Mouse (Mus musculus) cerebellum, adult 11 months (tissue): ENCODE results near the gene Kif28.
A peak's percentile ranks its signal among the peaks of the same experiment; 100 is the strongest.
"Not testable (repeated sequence)": the region's sequence is repeated elsewhere in the genome, so short reads cannot be mapped to it uniquely, and the experiment has no call there.

ENCODE experiments used
- DNase-seq: peaks from one replicate; pipeline ENCODE4 v3.0.0; 2022

Kif28 gene

DNA sequence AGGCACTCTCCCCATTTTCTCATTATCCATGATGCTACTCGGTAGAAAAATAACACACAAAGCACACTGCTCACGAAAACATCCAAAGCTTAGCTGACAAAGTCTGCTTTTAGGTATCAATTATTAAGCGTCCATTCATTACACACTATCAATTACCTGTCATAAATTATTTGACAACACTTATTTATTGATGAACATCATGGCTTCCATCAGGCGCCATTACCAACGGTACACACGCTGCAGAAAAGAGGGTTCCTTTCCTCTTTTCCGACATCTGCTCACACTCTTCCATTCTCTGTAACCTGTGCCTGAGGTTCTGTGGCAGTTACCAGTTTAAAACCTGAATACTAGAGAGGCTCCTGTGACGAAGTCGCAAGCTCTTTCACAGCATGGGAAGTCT, at the start of gene Kif28:
Gene Kif28, minus strand, starts transcription at position 101 of the 400 bp plus-strand sequence.
- DNase-seq = no peak

DNA sequence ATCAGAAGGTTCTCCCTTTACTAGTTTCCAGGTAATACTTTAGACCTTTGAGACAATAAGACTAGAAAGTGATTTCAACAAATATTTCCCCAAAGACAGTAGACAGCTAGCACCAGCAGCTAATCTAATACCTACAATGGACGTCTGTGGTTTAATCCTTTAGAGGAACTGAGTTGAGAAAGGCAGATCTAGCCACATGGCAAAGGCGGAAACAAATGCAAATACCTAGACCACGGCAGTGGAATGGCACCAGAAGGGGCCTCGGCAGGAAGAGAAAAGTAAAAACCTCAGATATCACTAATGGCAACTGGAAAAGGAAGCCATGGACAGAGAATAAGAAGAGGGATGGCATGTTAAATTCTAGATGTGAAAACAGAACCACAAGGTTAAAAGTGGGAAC, 42.2 kb upstream of the Kif28 start:
- no peak for DNase-seq

DNA sequence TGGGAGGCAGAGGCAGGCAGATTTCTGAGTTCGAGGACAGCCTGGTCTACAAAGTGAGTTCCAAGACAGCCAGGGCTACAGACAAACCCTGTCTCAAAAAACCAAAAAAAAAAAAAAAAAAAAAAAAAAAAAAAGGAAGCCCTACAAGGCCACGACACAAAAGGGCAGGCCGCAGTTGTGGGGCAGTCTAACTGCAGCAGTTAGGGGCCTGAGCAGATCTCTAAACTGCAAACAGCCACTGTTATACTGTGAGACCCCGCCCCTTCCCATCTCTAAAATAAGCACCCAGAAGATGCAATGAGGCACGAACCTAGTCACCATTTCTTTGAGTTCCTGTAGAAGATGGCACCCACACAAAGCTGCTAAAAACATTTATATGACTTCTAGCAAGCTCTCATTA, 40.4 kb upstream of the Kif28 start:
- no peak for DNase-seq

DNA sequence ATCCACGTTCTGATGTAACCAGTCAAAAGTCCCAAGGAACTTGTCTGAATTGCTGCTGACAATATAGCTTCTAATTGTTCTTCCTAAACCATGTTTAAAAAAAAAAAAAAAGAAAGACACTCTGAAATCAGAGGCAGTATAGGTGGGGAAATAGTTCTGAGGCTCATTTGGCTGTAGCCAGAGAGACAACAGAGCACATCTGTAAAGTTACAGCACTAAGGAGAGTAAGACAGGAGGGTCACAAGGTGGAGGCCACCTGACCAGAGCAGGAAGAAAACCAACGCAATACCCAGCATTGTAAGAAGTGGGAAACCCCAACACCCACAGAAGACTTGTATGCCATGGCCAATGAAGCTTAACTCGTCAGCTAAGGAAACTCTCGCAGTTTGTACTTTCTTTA, 39.0 kb upstream of the Kif28 start:
- no peak for DNase-seq

DNA sequence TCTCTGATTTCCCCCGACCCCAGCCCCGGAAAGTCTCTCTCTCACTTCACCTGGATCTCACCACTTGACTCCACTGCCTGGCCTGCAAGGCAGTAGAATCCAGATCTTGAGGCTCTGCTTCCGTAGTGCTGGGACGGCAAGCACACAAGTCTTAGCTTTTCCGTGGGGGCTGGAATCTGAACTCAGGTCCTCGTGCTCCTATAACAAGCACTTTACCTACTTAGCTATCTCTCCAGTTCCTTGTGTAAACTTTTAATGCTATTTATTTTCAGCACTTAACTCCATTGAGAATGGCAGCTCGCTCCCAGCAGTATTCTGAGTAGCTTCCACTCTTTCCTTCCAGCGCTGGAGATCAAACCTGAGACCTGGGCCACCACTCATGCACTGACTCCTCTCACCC, 31.8 kb upstream of the Kif28 start:
- no peak for DNase-seq

DNA sequence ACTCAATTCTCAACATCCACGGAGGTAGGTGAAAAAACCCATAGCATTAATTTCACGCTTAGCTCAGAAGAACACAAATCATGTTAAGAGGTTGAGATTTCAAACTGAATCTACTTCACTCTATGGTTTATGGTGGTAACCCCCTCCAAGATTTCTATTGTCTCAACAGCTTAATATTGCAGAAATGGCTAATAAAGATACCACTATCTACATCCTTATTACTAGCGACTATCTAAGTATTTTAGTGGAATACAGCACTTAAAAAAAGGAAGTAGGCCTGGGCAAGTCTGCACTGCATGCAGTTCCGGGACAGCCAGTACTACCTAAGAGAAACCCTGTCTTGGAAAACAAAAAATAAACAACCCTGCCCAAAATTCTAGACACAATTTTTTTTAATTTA, 15.5 kb upstream of the Kif28 start:
- DNase-seq = no peak

DNA sequence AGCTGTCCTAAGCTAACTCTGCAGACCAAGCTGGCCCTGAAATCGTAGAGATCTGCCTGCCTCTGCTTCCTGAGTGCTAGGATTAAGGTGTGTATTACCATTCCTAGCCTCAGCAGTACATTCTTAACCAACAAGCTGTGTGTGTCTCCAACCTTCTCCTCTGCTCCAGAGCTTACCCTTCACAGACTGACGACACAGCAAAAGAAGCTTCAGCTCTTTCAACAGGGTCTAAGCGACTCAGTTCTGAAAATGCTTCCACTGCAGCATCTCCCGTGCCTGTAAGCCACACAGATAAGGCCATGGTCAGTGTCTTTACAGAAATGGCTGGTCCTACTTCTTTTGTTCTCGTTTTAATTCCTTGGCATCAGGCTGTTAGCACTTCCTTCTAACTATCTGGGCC, 15.0 kb upstream of the Kif28 start:
- no peak for DNase-seq

DNA sequence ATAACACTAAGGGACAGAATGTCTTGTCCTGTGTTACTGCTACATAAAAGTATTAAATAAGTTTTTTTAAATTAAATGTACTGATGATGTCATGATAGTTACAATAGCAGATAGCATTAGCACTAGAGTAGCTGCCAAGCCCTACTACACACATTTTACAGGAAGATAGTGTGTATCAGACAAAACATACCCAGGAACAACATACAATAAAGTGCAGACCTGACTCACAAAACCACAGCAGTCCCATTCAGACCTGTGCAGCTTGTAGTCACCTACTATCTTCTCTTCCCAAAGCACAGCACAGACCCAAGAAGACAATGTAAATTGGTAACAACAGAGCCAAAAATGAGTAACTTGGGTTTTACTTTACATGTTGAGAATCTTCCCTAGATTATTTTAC, 11.4 kb upstream of the Kif28 start:
- DNase-seq = no peak

DNA sequence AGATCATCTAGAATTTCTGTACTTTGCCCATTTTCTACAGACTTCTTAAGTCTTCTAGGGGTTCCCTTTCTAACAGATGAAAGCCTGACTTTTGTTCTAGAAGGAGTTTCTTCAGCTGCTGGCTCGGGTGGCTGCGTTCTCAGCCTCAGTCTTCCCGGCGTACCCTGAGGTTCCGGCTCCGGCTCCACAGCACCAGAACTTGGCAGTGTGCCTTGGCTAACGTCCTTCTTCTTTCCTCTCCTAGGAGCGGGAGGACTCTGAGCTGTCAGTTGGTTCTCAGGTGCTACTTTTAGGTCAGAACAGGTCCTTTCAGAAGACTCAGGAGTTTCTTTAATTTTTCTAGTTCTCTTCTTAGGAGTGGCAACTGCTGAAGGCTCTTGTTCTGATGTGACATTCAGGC, 7.9 kb upstream of the Kif28 start:
- DNase-seq = peak; percentile 47

DNA sequence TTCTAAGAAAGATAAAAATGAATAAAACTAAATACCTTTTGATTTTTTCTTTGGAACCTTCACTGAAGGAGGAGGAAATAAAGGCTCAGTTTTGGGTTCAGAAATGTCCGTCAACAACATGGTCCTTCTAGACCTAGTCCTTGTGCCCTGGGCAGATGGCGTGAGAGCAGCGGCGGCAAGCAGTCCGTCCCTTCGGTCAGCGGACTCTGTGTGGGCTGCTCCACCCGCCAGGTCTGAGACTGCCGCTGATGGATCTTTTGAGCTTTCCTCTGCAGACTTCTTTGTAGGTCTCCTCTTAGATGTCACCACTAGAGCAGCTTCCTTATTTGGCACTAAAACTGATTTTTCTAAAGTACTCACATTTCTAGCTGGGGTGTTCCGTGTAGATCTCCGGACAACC, 7.2 kb upstream of the Kif28 start:
- DNase-seq = no peak

DNA sequence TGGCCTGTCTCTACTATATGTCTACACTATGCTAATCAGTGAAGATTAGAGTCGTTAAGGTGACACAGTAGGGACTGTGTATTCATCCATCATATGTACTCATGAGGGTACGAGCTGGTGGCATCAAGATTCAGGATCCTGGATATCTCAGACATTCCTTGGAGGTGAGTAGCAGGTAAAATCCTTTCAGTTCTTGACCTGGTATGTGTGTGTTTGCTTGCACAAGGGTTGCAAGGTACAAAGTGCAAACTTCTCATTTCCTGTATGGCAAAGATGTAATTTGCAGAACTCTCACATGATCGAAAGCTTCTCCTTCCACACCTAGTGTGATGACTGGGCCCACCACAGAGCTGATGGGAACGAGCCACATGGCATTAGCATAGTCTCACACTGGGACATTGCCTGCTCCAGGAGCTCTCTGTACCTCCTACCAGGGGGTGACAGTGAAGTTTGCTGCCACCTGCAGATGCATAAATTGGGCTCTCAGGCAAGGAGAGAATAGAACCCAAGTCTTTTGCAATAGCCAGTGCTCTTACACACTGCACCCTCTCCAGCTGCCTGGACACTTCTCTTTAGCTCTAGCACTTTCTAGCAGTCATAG, 1.4 kb downstream of the Kif28 start:
- no peak for DNase-seq

DNA sequence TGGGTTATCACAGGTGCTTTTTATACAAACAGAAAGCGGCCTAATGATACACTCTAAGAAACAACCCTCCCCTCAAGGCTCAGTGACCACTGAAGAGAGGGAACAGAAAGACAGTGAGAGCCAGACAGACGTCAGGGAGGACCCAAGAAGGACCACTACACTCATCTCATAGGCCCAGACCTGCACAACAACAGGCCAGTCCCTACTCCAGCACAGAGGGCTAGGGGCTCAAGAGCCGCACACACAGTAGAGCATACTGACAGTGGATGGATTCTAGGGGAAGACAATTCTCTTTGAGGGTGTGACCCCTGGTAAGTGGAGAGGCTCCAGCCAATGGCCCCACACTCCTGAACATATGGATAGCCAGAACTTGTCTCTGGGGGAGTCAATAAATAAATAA, 8.6 kb downstream of the Kif28 start:
- no peak for DNase-seq

DNA sequence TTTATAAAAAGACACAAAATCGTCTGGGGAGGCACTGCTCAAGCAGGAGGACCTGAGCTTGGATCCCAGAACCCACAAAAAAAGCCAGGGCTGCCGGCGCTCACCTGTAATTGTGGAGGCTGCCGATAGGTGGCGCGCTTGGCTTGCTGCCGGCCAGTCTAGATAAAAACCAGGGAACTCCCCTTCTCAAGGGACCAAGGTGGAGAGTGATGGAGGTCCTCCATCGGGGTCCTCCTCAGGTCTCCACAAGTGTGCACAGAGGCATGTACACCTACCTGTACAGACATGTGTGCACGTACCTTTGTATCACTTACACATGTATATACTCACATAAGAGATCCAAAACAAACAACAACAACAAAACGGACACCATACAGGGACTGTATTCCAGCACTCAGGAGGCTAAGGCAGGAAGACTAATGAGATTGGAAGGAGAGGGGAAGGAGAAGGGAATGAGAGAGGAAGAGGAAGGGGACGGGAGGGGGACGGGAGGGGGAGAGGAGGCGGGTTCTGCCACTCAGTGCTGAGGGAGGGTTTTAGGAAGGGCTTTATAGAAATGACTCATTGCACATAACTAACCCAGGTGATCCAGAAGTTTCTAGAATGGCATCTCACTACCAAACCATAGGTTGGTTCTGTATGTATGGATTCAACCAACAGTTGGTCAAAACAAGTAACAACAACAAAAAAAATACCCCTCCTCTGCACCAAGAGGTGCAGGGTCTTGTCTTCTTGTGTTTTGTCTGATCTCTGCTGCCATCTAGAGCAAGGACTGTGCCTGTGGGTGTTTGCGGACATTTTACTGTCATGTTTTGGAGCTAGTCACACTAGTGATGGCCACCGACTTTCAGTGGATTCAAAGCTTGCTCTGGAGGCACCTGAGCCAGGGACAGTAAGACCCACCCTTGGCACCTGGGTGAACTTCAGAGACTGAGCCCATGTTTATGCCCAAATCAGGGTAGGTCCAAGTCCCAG, 10.3 kb downstream of the Kif28 start:
- DNase-seq = peak; percentile 52

DNA sequence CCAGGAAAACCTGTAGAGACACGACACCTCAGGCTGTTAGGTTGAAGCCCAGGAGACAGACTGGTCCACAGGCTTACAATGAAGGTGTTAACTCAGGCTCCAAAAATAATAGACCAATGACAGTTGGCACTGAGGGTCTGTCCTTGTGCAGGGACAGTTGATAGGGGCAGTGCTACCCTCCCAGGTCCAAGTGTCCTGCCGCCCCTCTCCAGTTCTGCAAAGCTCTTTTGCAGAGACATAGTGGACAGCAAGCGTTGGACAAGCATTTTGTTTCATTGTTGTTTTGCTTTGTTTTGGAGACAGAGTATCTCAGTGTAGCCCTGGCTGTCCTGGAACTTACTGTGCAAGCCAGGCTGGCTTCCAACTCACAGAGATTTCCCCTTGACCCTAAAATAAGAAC, 13.7 kb downstream of the Kif28 start:
- no peak for DNase-seq

DNA sequence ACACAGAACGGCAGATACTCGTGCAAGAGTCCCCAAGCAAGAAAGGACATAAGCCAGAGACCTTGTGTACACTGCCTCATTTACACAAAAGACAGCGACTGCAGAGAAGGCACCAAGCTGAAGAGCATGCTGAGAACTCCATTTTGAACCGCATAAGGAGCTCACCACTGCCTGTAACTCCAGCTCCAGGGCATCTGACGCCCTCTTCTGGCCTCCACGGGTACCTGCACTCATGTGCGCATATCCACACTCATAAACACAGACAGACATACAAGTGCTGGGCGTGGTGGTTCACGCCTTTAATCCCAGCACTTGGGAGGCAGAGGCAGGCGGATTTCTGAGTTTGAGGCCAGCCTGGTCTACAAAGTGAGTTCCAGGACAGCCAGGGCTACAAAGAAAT, 16.4 kb downstream of the Kif28 start:
- DNase-seq = no peak

DNA sequence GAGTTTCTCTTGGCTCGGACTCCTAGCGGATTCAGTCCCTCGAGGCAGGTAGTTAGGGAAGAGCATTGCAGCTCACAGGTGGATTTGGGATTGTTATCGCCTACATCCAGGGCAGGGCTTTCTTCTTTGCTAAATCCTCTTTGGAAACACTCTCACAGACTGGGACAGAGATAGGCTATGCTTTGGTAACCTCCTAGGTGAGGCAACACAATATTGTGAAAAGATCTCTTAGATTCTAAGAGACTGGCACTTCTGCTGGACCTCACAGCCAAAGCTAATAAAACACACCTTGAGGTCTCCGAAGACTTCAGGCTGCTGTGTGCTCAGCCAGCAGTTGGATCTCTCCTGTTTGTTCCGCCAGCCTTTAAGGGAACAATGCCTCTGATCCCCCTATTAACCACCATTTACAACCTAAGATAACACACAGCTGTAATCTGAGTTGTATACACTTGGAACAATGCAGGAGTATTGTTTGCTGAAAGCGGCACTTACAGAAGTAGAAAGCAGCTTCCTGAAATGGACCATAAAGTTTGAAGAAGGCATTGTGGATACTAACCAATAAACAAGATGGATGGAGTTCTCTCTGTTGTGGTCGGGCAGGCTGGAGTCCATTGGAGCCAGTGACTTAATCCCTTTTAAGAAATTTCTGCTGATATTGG, 22.1 kb downstream of the Kif28 start:
- no peak for DNase-seq

DNA sequence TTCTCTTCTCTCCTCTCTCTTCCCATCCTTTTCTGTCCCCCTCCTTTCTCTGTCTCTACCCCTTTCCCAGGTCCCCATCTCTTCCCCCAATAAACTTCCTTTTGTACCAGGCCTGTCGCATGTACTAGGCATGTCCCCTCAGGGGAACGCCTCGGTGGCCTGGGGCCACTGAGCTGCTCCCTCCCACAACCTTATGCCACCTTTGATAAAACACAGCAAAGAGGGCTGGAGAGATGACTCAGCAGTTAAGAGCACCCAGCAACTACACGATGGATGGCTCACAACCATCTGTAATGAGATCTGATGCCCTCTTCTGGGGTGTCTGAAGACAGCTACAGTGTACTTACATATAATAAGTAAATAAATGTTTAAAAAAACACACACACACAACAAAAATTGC, 29.3 kb downstream of the Kif28 start:
- no peak for DNase-seq

DNA sequence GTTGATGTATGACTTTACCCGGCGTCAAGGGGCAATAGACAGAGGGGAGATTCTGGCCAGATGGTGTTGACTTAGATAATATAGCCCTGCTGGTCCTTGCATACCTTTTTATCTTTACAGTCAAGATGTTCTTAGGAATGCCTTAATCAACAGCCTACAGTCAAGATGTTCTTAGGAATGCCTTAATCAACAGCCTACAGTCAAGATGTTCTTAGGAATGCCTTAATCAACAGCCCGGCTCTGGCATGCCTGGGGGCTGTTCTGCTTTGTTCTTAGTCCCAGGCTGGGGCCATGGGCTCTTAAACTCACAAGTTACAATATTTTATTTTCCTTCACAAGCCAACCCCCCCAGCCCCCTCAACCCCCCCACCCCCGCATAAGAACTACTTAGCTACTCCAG, 29.8 kb downstream of the Kif28 start:
- not testable (repeated sequence) for DNase-seq

DNA sequence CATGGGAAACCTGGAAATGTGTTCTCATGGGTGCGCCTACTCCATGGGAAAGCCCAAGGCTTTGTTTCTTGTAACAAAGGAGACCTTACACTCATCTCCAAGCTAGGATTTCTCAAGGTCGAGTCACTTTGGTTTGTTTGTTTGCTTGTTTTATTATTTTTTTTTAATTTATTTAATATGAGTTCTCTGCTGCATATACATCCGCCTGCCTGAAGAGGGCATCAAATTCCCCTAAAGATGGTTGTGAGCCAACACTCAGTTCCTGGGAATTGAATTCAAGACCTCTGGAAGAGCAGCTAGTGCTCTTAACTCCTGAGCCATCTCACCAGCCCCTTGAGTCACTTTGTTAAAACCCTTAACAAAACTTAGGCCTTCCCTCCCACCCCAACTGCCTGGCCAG, 31.7 kb downstream of the Kif28 start:
- no peak for DNase-seq

DNA sequence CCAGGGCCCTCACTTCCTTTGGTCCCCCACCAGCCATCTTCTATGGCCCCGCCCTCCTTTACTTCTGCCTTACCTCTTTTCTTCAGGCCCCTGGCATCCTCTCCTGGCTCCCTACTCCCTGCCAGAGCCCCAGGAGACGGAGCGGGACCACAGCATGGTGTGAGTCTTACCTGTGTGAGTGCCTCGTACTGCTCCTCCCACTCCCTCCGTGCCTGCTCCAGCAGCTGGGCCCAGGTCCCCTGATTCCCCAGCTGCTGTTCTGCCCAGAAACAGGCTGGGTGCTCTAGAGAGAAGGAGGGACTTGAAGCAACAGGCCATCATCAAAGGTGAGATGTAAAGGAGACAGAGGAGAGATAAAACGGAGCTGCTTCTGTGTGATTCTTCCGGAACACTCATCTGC, 32.4 kb downstream of the Kif28 start:
- no peak for DNase-seq

DNA sequence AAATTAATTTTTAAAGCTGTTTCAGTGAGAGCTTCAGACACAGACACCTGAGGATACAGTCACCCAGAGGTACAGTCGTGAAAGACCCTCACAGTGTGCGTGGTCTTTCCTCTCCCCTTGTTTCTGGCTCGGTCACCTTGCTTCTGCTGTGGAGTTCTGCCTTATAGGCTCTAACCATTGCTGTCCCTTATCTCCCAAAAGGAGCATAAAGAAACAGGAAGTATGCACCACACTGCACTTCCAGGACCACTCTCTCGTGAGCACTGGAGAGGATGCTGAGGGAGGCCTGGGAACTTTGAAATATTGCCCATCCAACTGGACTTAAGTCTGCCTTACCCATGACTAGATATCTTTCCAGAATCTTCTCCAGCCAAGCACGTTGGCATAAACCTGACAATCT, 34.3 kb downstream of the Kif28 start:
- no peak for DNase-seq

DNA sequence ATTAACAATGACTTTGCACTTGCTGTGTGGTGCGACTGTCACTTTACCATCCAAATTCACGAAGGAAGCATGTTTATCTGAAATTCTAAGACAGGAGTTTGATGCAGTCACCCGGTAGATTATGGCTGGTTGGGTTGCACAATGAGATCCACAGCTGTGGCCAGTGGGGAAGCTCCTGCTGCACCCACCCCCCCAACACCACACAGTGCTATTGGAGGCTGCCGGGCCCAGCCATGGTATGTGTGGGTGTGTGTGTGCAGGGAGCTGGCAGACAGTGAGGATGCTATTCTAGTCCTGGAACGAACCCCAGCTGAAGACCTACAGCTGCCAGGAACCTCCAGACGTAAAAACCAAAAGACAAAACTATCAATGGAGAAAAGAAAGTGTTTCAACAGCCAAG, 35.7 kb downstream of the Kif28 start:
- peak; percentile 14 for DNase-seq

DNA sequence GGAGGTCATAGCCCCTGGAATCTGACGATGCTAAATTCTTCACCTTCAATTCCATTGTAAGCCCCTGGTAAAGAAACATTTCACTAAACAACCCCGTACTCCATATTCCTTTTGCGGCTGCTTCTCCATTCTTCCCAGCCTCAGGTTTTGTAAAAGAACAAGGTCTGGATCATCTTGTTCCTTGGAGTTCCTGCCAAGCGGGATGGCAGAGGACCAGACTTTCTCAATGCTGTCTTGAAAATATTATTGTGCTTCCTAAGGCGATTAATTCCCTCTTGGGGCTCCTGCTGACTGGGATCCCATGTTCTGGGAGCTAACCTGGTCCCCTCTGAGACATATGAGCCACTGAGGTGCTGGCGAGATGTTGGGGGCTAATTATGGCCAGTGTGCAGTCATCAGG, 39.9 kb downstream of the Kif28 start:
- no peak for DNase-seq

DNA sequence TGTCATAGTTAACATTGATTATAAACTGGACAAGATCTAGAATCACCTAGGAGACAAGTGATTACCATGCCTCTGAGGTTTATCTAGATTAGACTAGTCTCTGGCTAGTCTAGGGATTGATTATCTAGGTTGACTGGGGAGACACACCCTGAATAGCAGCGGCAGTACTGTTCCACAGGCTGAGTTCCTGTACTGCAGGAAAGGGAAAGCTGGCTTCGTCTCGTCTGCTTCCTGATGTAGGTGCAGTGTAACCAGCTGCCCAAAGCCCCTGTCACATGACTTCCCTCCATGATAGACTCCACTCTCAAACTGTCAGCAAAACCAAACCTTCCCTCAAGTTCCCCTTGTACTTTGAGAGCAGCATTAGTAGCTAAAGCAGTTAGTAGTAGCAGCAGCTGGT, 40.9 kb downstream of the Kif28 start:
- no peak for DNase-seq
